Mouse (Mus musculus): ENCODE results near the gene Zdhhc9. TPM values are rescaled to one million over a fixed set of nuclear protein-coding genes. Genes with fewer than 3 reads are reported as not detected.

Zdhhc9 gene
- polyA plus RNA-seq, 1 experiment from 2014 or later: 8.6 TPM

DNA sequence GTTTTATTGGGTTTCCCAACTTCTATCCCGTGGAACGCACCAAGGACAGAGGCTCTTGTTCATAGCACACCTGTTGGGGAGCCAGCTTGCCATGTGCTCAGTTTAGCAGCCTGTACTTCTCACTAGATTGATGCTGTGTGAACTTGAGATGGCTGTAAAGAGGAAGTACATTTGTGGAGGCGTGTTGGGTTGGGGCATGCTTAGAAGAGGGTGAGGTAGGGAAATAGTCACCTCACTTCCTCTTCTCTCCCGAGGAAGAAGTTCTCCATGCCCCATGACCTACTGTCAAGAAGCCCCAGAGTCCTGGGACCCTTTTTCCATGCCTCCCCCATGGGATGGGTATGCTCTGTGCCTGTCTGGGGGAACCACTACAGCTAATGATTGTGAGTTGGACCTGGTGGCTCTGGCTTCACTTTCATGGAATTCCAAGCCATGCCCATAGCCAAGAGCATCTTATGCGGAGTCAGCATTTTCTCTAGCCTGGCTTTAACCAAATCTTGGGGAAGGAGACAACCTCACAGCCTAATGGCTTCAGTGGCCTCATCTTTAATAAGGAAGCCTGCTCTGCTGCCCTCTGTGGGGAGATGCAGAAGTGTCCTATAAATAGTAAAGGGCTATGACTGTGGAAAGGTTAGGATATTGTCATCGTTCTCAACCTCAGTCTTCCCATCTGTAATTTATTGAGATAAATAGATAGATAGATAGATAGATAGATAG is 81.0 kb downstream of the Zdhhc9 start:
- Histone ChIP-seq H3K4me2 (ENCODE audit: low read length) (no peak overlapping the region), H3K9ac (ENCODE audit: low read length) (no peak overlapping the region), H3K27me3 (replicated peaks; ENCODE audit: control insufficient read depth, insufficient read depth, low read length) (no peaks in the 10 kb centered on the region), H3K9me3 (ENCODE audit: control insufficient read depth, low read length) (no peaks in the 10 kb centered on the region), H3K4me3 (ENCODE audit: low read depth, low read length) (no peak overlapping the region), H3K36me3 (ENCODE audit: control insufficient read depth, insufficient read depth, low read length) (no peaks in the 10 kb centered on the region), H3K4me1 (replicated peaks; ENCODE audit: control insufficient read depth, insufficient read depth, low read length) (no peaks in the 10 kb centered on the region), H3K27ac (ENCODE audit: low read depth) (no peak overlapping the region)
- WGBS: 83% methylated on average over 6 of the region's 6 CpGs
- ATAC-seq (replicated peaks; ENCODE audit: low FRiP score, low TSS enrichment, low read depth) (no peak), DNase-seq (ENCODE audit: low spot score) (no peak)

DNA sequence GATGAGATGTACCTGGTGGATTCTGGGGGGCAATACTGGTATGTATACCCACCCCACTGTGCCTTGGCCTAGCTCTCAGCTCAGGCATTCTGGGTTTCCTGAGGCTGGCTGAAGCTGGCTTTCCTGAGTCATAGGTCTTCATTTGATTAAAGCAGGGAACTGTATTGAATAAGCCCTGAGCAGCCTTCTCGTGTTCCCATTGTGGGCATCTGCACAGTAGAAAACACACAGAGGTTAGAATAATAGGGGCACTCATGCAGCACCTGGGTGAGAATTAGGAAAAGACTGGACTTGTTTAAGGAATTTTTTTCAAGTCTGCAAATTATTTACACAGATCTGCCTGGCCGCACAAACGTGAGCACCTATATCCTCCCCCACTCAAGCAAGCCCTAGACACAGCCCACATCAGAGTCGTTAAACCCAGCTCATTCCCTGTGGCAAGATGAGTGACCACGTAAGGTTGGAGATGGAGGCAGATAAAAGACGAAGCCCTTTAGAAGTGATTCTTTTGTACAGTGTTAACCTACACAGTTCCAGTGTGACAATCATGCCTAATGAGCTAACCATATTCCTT is 81.7 kb downstream of the Zdhhc9 start:
- DNase-seq (ENCODE audit: low spot score) (no peak), ATAC-seq (replicated peaks; ENCODE audit: low FRiP score, low TSS enrichment, low read depth) (no peak)
- Histone ChIP-seq H3K4me3 (ENCODE audit: low read depth, low read length) (no peak overlapping the region), H3K4me2 (ENCODE audit: low read length) (no peak overlapping the region), H3K27me3 (replicated peaks; ENCODE audit: control insufficient read depth, insufficient read depth, low read length) (no peaks in the 10 kb centered on the region), H3K36me3 (ENCODE audit: control insufficient read depth, insufficient read depth, low read length) (no peaks in the 10 kb centered on the region), H3K4me1 (replicated peaks; ENCODE audit: control insufficient read depth, insufficient read depth, low read length) (no peaks in the 10 kb centered on the region), H3K9ac (ENCODE audit: low read length) (no peak overlapping the region), H3K9me3 (ENCODE audit: control insufficient read depth, low read length) (no peaks in the 10 kb centered on the region), H3K27ac (ENCODE audit: low read depth) (no peak overlapping the region)
- WGBS: 66% methylated on average over 6 of the region's 6 CpGs

DNA sequence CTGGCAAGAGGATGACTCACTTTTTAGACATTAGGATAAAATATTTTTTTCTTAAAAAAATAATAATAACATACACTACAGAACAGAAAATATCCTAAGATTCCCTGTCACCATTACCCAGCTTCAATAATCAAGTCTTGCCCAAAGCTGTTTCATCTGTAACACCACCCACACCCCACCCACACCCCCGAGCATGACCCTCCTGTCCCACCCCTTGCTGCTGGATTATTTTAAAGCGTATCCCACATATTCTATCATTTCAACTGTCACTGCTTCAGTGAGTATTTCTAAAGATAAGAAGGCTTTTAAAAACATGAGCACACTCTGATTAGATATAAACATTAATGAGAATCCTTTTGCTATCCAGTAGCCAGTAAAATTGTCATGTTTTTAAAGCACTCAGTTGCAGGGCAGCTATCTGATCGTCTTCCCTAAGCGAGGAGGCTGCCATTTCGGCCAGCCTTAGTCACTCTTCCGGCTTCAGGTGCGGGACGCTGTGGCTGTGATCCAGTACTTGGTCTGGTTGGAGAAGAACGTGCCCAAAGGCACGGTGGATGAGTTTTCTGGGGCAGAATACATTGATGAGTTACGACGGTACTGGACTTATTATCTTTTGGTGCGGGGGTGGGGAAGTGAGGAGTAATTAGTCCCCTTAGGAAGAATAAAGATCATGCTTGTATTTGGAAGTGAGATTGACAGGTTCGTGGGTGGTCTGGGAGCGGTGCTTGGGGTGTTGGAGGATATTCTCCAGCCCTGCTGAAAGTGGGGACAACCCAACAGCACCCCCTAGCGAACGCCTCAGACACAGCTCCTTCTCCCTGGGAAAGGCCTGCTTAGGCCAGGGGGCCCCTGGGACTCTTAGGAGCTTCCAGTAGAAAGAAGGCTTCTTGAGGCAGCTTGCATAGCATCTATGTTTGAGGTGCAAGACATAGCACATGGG is 84.3 kb downstream of the Zdhhc9 start:
- Histone ChIP-seq H3K9ac (ENCODE audit: low read length) (no peak overlapping the region), H3K27me3 (replicated peaks; ENCODE audit: control insufficient read depth, insufficient read depth, low read length) (no peaks in the 10 kb centered on the region), H3K9me3 (ENCODE audit: control insufficient read depth, low read length) (no peaks in the 10 kb centered on the region), H3K4me3 (ENCODE audit: low read depth, low read length) (no peak overlapping the region), H3K4me1 (replicated peaks; ENCODE audit: control insufficient read depth, insufficient read depth, low read length) (no peaks in the 10 kb centered on the region), H3K27ac (ENCODE audit: low read depth) (no peak overlapping the region), H3K36me3 (ENCODE audit: control insufficient read depth, insufficient read depth, low read length) (no peaks in the 10 kb centered on the region), H3K4me2 (ENCODE audit: low read length) (peak overlapping the region; percentile 20)
- WGBS: 22% methylated on average over 17 of the region's 17 CpGs
- DNase-seq (ENCODE audit: low spot score) (peak; percentile 73), ATAC-seq (replicated peaks; ENCODE audit: low FRiP score, low TSS enrichment, low read depth) (no peak)

Other genes with a start within 250 kb of the Zdhhc9 start
- 4.9 and 5.5 TPM in 2 replicates for gene Apln, start 174.0 kb downstream of the Zdhhc9 start, polyA plus RNA-seq (2014; fragmentation: Nextera tagmentation; extraction: Ambion mirVana)
- 1.7 and 2.2 TPM in 2 replicates for gene Xpnpep2, start 100.2 kb downstream of the Zdhhc9 start, polyA plus RNA-seq (2014; fragmentation: Nextera tagmentation; extraction: Ambion mirVana)
- 3.0 and 3.4 TPM in 2 replicates for gene Sash3, start 62.4 kb downstream of the Zdhhc9 start, polyA plus RNA-seq (2014; fragmentation: Nextera tagmentation; extraction: Ambion mirVana)
- 17.0 and 19.6 TPM in 2 replicates for gene Utp14a, start 48.0 kb upstream of the Zdhhc9 start, polyA plus RNA-seq (2014; fragmentation: Nextera tagmentation; extraction: Ambion mirVana)
- gene Bcorl1, start 132.5 kb upstream of the Zdhhc9 start, polyA plus RNA-seq (2014; fragmentation: Nextera tagmentation; extraction: Ambion mirVana): 7.6 and 7.7 TPM in 2 replicates

All from intestine, embryonic 14.5 days (tissue).